Mouse (Mus musculus): ENCODE measurements around the gene Hs6st1. TPM values are rescaled to one million over a fixed set of nuclear protein-coding genes. Genes with fewer than 3 reads are reported as not detected.

The Hs6st1 gene
- polyA plus RNA-seq, 1 experiment from 2014 or later: 9.3 TPM

DNA sequence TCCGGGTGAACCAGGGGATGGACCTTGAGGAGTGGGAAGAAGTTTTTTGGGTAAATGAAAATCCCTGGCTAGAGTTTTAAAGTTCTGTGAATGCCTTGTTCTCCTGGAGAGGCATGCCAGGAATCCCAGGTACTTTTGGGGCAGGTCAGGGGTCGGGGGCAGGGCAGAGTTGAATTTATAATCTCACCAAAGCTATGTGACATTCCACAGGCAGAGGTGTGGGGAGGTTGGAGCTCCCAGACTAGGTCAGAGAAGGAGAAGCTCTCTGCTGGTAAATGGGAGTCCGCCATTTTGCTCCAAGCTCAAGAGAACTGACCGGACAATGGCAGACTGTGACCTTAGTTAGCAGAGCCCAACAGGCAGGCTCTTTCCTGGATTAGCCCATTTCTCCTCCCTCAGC, 51.2 kb downstream of the Hs6st1 start:
- 93% methylated on average over 4 of the region's 4 CpGs for WGBS
- no peak for ATAC-seq (ENCODE audit: low FRiP score)
- no peak overlapping the region for H3K4me2 ChIP-seq
- no peaks in the 10 kb centered on the region for H3K9me3 ChIP-seq
- H3K36me3 ChIP-seq: no peaks in the 10 kb centered on the region
- H3K27me3 ChIP-seq: no peaks in the 10 kb centered on the region
- no peak overlapping the region for H3K27ac ChIP-seq
- no peak overlapping the region for H3K4me3 ChIP-seq
- H3K4me1 ChIP-seq (replicated peaks): no peaks in the 10 kb centered on the region
- no peak overlapping the region for H3K9ac ChIP-seq

- WGBS: 82% methylated on average over 8 of the region's 8 CpGs
- Histone ChIP-seq H3K9me3 (no peaks in the 10 kb centered on the region), H3K36me3 (no peaks in the 10 kb centered on the region), H3K4me3 (no peak overlapping the region), H3K27ac (no peak overlapping the region), H3K27me3 (no peaks in the 10 kb centered on the region), H3K4me2 (no peak overlapping the region), H3K9ac (no peak overlapping the region), H3K4me1 (replicated peaks) (no peaks in the 10 kb centered on the region)
- no peak for ATAC-seq (ENCODE audit: low FRiP score)
These were observed 53.0 kb downstream of the Hs6st1 start for GRCm38 (mm10) chr1:36121172-36121571.

DNA sequence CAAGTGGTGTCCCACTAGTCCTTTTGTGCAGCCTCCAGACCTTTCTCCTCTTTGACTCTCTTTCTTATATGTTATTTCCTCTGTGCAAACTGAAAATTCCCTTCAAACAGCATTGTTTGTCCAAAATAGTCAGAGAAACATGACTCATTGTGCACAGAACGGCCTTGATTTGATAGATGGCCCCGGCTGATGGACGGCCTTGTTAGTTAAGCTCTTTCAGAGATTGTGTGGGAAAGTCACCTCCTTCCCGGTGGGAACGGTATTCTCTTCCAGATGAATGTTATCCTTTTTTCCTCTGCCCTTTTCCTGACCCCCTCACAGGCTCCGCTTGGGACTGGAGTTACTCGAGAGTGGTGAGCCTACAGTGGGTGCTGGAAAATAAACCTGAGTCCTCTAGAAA, 56.9 kb downstream of the Hs6st1 start:
- H3K27ac ChIP-seq: no peak overlapping the region
- 48% methylated on average over 7 of the region's 7 CpGs for WGBS
- H3K36me3 ChIP-seq: no peaks in the 10 kb centered on the region
- H3K27me3 ChIP-seq: no peaks in the 10 kb centered on the region
- ATAC-seq (ENCODE audit: low FRiP score): no peak
- H3K9me3 ChIP-seq: no peaks in the 10 kb centered on the region
- H3K4me3 ChIP-seq: no peak overlapping the region
- no peak overlapping the region for H3K4me2 ChIP-seq
- H3K4me1 ChIP-seq (replicated peaks): no peaks in the 10 kb centered on the region
- no peak overlapping the region for H3K9ac ChIP-seq

DNA sequence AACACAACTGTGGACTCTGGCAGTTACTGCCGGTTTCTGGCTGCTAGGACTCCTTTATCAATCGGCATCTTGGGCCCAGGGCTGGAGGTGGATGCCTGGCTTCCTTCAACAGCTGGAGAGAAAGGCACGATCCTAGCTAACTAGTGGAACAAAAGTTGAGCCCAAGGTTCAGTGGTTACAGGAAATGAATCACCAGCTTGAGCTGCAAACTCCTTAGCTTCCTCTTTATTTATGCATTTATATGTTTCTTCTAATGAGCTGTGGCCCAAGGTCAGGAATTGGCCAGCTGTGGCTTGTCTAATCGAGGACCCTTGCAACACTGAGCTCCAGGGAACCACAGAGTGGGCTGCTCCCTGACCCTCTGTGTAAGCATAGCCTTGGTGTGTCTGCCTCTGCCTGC, 60.9 kb downstream of the Hs6st1 start:
- Histone ChIP-seq H3K36me3 (no peaks in the 10 kb centered on the region), H3K4me1 (replicated peaks) (0 out of 2 replicates have a peak, but pooled peaks cover 5% of the 10 kb centered on the region), H3K4me2 (no peak overlapping the region), H3K9me3 (no peaks in the 10 kb centered on the region), H3K27me3 (no peaks in the 10 kb centered on the region), H3K27ac (no peak overlapping the region), H3K9ac (no peak overlapping the region), H3K4me3 (no peak overlapping the region)
- no peak for ATAC-seq (ENCODE audit: low FRiP score)
- 66% methylated on average over 4 of the region's 4 CpGs for WGBS

DNA sequence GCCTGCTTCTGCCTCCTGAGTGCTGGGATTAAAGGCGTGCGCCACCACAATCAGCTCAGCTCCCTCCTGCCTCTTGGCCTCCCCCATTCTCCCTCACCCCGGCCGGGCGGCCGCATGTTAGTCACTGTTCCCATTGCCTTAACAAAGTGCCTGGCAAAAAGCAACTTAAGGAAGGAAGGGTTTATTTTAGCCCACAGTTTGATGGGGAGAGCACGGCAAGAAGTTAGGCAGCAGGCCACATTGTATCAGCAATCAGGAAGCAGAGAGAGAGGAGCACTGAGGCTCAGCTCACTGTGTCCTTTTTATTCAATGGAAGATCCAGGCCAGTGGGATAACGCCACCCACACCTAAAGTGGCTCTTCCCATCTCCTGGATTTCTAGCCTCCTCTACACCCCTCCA, 61.7 kb downstream of the Hs6st1 start:
- Histone ChIP-seq H3K27ac (no peak overlapping the region), H3K4me1 (replicated peaks) (0 out of 2 replicates have a peak, but pooled peaks cover 5% of the 10 kb centered on the region), H3K4me3 (no peak overlapping the region), H3K4me2 (no peak overlapping the region), H3K36me3 (no peaks in the 10 kb centered on the region), H3K9me3 (no peaks in the 10 kb centered on the region), H3K9ac (no peak overlapping the region), H3K27me3 (no peaks in the 10 kb centered on the region)
- WGBS: 95% methylated on average over 8 of the region's 8 CpGs
- ATAC-seq (ENCODE audit: low FRiP score): no peak

DNA sequence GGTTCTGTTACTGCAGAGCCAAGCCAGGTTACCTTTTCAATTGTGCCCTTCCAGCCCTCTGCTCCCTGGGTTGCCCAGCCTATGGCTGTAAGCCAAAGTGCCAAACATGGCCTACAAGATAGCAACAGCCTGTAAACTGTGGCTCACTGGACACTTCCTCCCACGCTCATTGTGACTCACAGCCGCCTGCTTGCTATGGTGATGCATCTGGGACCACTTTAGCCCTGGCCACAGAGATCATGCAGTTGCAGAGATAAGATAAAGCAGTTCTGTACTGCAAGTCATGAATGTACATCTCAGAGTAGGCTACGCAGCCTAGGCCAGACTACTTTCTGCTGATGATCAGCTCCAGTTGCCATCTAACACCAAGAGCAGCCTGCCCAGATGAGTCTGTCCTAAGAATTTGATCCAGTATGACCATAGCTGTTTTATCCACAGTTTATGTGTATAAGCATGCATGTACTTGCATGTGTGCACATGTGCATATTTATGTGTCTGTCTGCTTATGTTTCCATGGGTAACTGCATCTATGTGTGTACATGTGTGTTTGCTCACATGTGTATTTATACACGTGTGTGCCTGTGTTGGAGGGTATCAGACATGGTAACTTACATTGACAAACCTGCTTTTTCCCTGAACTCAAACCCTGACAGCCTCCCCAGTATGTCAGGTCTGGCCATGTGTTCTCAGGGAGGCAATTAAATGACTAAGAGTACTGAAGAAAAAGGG, 62.3 kb downstream of the Hs6st1 start:
- Histone ChIP-seq H3K4me3 (no peak overlapping the region), H3K27ac (no peak overlapping the region), H3K4me1 (replicated peaks) (0 out of 2 replicates have a peak, but pooled peaks cover 5% of the 10 kb centered on the region), H3K27me3 (no peaks in the 10 kb centered on the region), H3K4me2 (no peak overlapping the region), H3K36me3 (no peaks in the 10 kb centered on the region), H3K9me3 (no peaks in the 10 kb centered on the region), H3K9ac (no peak overlapping the region)
- 90% methylated on average over 4 of the region's 4 CpGs for WGBS
- no peak for ATAC-seq (ENCODE audit: low FRiP score)

GRCm38 (mm10) chr1:36131154-36131553, 63.0 kb downstream of the Hs6st1 start:
- no peak for ATAC-seq (ENCODE audit: low FRiP score)
- 52% methylated on average over 4 of the region's 4 CpGs for WGBS

DNA sequence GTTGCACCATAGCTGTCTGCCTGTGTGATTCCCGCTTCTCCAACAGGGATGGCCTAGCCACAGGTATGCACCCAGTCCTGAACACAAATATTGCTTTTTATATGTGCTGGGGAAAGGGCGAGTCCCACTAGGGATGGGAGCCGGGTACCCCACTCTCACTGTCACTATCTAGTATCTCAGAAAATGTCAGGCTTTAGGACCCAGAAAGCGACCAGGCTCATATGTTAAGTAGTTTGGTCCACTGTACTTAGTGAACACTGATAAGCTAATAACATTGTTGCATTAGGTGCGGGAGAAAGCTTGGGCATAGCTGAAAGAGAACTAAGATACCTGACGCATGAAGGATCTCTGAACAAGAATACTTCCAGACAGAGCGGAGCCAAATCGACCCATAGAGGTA, 63.6 kb downstream of the Hs6st1 start:
- H3K9ac ChIP-seq: no peak overlapping the region
- H3K4me1 ChIP-seq (replicated peaks): 0 out of 2 replicates have a peak, but pooled peaks cover 5% of the 10 kb centered on the region
- H3K27ac ChIP-seq: no peak overlapping the region
- no peak overlapping the region for H3K4me3 ChIP-seq
- no peaks in the 10 kb centered on the region for H3K9me3 ChIP-seq
- no peak overlapping the region for H3K4me2 ChIP-seq
- WGBS: 75% methylated on average over 8 of the region's 8 CpGs
- H3K27me3 ChIP-seq: no peaks in the 10 kb centered on the region
- no peaks in the 10 kb centered on the region for H3K36me3 ChIP-seq
- no peak for ATAC-seq (ENCODE audit: low FRiP score)

More at GRCm38 (mm10) chr1:36131154-36131553, 63.0 kb downstream of the Hs6st1 start:
- H3K4me2 ChIP-seq: no peak overlapping the region
- no peak overlapping the region for H3K27ac ChIP-seq
- H3K27me3 ChIP-seq: no peaks in the 10 kb centered on the region
- 0 out of 2 replicates have a peak, but pooled peaks cover 5% of the 10 kb centered on the region for H3K4me1 ChIP-seq (replicated peaks)
- H3K36me3 ChIP-seq: no peaks in the 10 kb centered on the region
- H3K9me3 ChIP-seq: no peaks in the 10 kb centered on the region
- no peak overlapping the region for H3K4me3 ChIP-seq
- no peak overlapping the region for H3K9ac ChIP-seq

DNA sequence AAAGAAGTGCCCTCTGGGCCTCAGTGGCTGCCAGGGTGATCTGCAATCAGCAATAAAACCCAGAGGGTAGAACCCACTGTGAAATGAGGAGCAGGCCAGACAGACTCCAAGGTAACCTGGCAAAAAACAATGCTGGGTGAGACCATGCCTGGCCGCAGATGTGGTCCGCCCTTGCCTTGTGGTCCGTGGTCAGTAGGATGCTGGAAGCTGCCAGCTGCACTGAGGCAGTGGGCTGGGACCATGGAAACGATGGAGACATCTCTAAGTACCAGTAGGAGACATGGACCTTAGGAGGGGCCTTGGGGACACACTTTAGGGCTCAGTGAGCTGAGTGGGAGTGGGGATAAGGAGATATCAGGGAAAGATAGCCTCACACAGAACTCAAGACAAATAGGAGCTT, 64.0 kb downstream of the Hs6st1 start:
- ATAC-seq (ENCODE audit: low FRiP score): no peak
- H3K4me1 ChIP-seq (replicated peaks): 0 out of 2 replicates have a peak, but pooled peaks cover 5% of the 10 kb centered on the region
- no peaks in the 10 kb centered on the region for H3K36me3 ChIP-seq
- no peaks in the 10 kb centered on the region for H3K27me3 ChIP-seq
- no peak overlapping the region for H3K4me3 ChIP-seq
- H3K9me3 ChIP-seq: no peaks in the 10 kb centered on the region
- WGBS: 67% methylated on average over 4 of the region's 4 CpGs
- no peak overlapping the region for H3K27ac ChIP-seq
- no peak overlapping the region for H3K9ac ChIP-seq
- H3K4me2 ChIP-seq: no peak overlapping the region

GRCm38 (mm10) chr1:36133041-36133440, 64.8 kb downstream of the Hs6st1 start:
- H3K4me3 ChIP-seq: no peak overlapping the region
- H3K9me3 ChIP-seq: no peaks in the 10 kb centered on the region
- no peak overlapping the region for H3K27ac ChIP-seq
- H3K36me3 ChIP-seq: no peaks in the 10 kb centered on the region
- 0 out of 2 replicates have a peak, but pooled peaks cover 5% of the 10 kb centered on the region for H3K4me1 ChIP-seq (replicated peaks)
- no peak overlapping the region for H3K4me2 ChIP-seq
- H3K9ac ChIP-seq: no peak overlapping the region
- H3K27me3 ChIP-seq: no peaks in the 10 kb centered on the region
- ATAC-seq (ENCODE audit: low FRiP score): no peak
- 74% methylated on average over 8 of the region's 8 CpGs for WGBS

GRCm38 (mm10) chr1:36133647-36134046, 65.4 kb downstream of the Hs6st1 start:
- Histone ChIP-seq H3K9me3 (no peaks in the 10 kb centered on the region), H3K27ac (no peak overlapping the region), H3K27me3 (no peaks in the 10 kb centered on the region), H3K36me3 (no peaks in the 10 kb centered on the region), H3K4me2 (no peak overlapping the region), H3K4me3 (no peak overlapping the region), H3K4me1 (replicated peaks) (0 out of 2 replicates have a peak, but pooled peaks cover 5% of the 10 kb centered on the region), H3K9ac (no peak overlapping the region)
- ATAC-seq (ENCODE audit: low FRiP score): no peak
- WGBS: 81% methylated on average over 3 of the region's 3 CpGs

- H3K9me3 ChIP-seq: no peaks in the 10 kb centered on the region
- 0 out of 2 replicates have a peak, but pooled peaks cover 5% of the 10 kb centered on the region for H3K4me1 ChIP-seq (replicated peaks)
- H3K27me3 ChIP-seq: no peaks in the 10 kb centered on the region
- H3K9ac ChIP-seq: no peak overlapping the region
- ATAC-seq (ENCODE audit: low FRiP score): no peak; the same call in 1 of the 2 replicates
- no peak overlapping the region for H3K27ac ChIP-seq
- WGBS: 3% methylated on average over 3 of the region's 3 CpGs
- H3K4me3 ChIP-seq: no peak overlapping the region
- H3K4me2 ChIP-seq: no peak overlapping the region
- 0 out of 2 replicates have a peak, but pooled peaks cover 3% of the 10 kb centered on the region for H3K36me3 ChIP-seq
These were observed 66.4 kb downstream of the Hs6st1 start for GRCm38 (mm10) chr1:36134584-36134983.

- Histone ChIP-seq H3K4me3 (no peak overlapping the region), H3K27ac (no peak overlapping the region), H3K9me3 (no peaks in the 10 kb centered on the region), H3K9ac (no peak overlapping the region), H3K4me1 (replicated peaks) (no peaks in the 10 kb centered on the region), H3K27me3 (no peaks in the 10 kb centered on the region), H3K4me2 (no peak overlapping the region), H3K36me3 (peaks cover 43% of the 10 kb centered on the region)
- no peak for ATAC-seq (ENCODE audit: low FRiP score)
- 96% methylated on average over 15 of the region's 15 CpGs for WGBS
These were observed 72.1 kb downstream of the Hs6st1 start for GRCm38 (mm10) chr1:36140311-36140710.

All from hindbrain, embryonic 13.5 days (tissue).